Mouse (Mus musculus): ENCODE data around the gene Gm42906.

The Gm42906 gene

GRCm38 (mm10) chr5:151110461-151110908 is 317.5 kb downstream of the Gm42906 start:
- no peak for DNase-seq (ENCODE audit: low read depth, low spot score)

GRCm38 (mm10) chr5:151109822-151110221 is 318.1 kb downstream of the Gm42906 start:
- no peak for DNase-seq (ENCODE audit: low read depth, low spot score)

DNA sequence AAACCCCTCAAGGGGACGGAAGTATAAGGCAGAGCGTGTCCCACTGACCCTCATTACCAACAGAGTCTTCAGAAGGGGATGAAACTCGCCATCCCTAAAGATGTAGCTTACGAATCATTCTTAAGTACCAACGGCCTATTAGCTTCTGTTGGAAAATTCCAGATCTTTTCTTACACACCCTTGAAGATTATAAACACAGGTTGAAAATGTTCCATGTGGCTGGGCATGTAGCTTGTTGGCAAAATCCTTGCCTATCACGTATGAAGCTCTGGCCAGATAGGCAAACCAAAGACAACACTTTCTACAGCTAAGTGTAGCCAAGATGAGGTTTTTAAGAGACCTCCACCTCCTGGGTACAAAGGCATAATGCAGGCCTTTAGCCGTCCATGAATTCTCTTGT is 319.0 kb downstream of the Gm42906 start:
- DNase-seq (ENCODE audit: low read depth, low spot score), result no peak

DNA sequence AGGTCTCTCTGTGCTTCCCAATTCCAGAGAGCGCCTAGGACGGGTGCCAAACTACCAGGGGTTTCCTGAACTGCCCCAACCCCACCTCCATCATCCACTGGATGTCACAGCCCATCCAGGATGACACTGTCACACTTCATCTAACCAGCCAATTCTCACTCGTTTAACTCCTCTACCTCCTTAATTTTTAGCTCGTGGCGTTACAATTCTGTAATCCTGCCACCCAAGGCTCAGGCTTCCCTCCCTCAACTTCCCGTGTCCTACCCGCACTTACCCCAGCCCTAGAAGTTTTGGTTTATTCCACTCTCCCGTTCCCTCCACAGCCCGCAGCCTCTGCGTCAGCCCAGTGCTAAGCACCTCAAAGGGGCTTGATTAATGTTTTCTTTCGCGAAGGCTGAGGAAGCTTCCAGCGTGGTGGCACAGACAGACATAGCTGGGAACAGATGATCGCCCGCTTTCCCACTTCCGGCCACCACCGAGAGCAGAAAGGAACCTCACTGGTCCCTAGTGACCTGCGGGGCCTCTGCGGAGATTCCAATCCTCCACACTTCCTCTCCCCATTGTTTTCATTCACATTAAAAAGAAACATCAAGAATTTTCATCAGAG is 319.6 kb downstream of the Gm42906 start:
- DNase-seq (ENCODE audit: low read depth, low spot score), result no peak

DNA sequence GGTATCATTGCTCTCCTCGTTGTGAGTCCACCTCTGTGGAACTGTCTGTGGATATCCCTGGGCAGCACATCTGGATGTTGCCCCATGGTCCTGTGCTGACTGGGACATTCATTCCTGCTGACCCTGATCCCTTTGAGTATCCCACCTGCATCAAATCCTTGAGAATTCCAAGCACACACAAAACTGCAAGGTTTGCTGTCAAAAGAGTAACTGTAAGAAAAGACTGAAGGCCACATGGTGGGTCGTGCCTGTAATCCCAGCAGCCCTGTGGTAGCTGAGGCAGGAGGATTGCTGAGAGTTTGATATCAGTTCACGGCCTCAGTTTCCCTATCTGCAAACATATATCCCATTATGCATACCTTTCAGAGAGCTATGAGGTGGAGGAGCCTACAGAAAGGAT is 321.1 kb downstream of the Gm42906 start:
- no peak for DNase-seq (ENCODE audit: low read depth, low spot score)

- DNase-seq (ENCODE audit: low read depth, low spot score), result no peak
These were observed 322.6 kb downstream of the Gm42906 start for GRCm38 (mm10) chr5:151105054-151105971.

DNA sequence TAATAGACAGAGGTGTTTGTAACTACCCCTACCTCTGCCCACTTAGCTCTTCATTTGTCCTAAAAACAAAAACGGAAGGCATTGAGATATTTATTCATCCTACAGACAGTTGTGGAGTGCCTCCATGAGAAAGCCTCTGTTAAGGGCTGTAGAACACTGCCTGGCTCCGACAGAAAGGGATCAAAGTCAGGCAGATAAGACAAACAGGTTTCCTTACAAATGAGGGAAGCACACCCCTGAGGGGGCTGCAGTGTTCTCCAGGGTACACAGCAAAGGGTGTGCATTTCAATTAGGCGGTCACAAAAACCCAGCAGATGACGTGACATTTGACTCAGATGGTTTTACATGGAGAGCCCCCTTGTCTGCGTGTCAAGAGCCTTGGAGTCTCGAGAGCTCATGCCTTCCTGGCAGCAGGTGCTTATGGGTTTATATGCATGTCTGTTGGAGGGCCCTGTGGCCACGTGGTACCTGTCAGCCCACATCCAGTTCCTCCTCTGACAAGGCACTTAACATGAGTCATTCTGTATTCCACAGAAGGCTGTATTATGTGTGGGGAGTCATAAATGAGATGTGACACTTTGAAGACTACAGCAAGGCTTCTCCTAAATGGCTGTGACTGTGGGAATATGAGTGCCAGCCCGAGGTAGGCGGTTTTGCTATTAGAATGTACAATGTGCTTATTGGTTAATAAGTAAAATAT is 323.5 kb downstream of the Gm42906 start:
- DNase-seq (ENCODE audit: low read depth, low spot score), result no peak

GRCm38 (mm10) chr5:151103284-151103683 is 324.7 kb downstream of the Gm42906 start:
- no peak for DNase-seq (ENCODE audit: low read depth, low spot score)

DNA sequence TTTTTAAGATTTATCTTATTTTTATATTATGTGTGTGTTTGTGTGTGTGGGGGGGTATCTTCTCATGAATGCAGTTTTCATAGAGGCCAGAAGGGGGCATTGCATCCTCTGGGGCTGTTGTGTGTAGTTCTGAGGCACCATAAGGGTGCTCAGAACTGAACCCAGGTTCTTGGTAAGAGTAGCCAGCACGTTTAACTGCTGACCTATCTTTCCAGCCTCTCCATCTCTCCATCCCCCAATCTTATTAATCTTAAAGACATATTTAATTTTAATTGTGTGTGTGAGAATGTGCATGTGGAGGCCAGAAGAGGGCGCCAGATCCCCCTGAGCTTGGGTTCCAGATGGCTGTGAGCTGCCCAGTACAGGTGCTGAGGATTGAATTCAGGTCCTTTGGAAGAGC is 325.7 kb downstream of the Gm42906 start:
- DNase-seq (ENCODE audit: low read depth, low spot score), result no peak

- no peak for DNase-seq (ENCODE audit: low read depth, low spot score)
These were observed 332.0 kb downstream of the Gm42906 start for GRCm38 (mm10) chr5:151096012-151096411.

DNA sequence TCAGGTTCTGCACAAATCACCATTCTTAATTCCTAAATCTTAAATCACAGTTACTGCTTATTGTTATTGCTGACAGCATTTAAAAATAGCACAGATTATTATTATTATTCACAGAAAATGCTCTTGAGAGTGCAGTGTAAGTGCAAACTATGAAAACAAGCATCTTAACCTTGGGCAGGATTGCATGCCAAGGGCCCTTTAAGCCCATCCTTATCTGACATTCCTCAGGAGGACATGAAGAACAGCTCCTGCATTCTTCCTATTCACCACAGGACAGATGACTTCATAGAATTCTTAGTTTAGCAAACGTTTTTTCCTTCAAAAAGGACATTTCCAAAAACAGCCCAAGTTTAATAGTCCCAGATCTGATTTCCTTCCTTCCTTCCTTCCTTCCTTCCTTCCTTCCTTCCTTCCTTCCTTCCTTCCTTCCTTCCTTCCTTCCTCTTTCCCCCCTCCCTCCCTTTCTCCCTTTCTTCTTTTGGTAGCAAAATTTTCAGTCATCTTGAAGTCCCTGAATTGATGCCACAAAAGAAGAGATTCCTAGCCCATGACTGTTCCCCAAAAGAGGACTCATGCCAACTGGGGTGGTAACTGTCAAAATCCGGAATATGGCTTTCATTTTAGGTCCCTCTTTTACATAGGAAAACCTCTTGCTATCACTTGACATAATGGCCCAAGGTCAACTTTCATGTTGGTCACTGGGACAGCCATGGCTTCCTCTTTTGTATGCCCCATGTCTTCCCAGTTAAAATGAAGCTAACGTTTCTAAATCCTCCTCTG is 334.9 kb downstream of the Gm42906 start:
- no peak for DNase-seq (ENCODE audit: low read depth, low spot score)

GRCm38 (mm10) chr5:151090996-151091395 is 337.0 kb downstream of the Gm42906 start:
- DNase-seq (ENCODE audit: low read depth, low spot score), result no peak

DNA sequence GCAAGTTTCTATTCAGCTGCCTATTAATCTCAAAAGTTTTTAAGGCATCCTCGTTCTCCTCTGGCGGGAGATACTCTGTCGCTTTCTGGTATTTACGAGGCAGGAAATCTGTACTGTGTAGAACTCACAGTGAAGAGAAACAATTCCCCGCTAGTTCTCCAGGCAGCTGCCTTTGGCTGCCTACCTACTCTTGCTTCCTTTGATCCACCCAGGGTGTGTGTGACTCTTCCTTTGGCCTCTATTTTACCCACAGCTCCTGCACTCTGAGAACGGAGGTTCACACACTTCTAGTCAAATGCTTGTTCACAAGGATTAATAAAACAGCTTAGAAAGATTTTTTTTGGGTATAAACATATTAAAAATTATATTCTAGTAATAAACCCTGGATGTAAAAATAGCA is 338.8 kb downstream of the Gm42906 start:
- DNase-seq (ENCODE audit: low read depth, low spot score), result no peak

GRCm38 (mm10) chr5:151086425-151087202 is 341.3 kb downstream of the Gm42906 start:
- DNase-seq (ENCODE audit: low read depth, low spot score), result no peak

GRCm38 (mm10) chr5:151085749-151086148 is 342.2 kb downstream of the Gm42906 start:
- DNase-seq (ENCODE audit: low read depth, low spot score), result no peak

DNA sequence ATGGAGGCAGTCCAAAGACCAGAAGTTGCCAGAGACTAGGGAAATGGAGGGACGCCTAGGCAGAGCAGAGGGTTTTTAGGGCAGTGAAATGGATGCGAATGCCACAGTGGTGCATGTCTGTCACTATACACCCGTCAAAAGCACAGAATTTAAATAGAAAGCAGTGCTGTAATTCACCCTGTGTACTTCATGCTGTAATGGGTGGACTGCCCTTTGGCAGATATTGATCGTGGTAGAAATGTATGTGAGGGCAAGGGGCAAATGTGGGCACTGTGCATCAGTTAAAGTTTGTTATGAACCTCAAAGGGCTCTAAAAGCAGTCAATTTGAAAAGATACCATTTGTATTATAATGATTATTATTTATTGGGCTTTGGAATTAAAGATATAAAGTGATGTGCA is 347.7 kb downstream of the Gm42906 start:
- DNase-seq (ENCODE audit: low read depth, low spot score), result no peak

GRCm38 (mm10) chr5:151077953-151078352 is 350.0 kb downstream of the Gm42906 start:
- no peak for DNase-seq (ENCODE audit: low read depth, low spot score)

GRCm38 (mm10) chr5:151076917-151077316 is 351.0 kb downstream of the Gm42906 start:
- DNase-seq (ENCODE audit: low read depth, low spot score), result no peak

DNA sequence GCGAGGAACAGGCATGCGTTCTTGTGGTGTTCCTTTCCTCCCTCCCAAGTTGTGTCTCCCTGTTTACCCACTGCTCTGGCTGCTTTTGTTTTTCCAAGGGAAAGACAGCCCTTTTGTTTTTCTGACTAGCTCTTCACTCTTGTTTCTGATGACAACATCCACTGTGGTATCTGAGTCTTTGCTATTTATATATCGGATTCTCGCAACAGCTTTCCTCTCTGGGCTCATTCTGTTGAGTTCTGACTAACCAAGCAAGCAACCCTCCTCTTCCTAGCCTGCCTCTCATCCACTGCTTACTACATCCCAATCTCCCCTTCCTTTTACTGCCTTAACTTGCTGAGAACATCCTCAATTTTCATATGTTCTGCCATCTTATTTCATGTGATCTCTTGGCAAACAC is 353.7 kb downstream of the Gm42906 start:
- DNase-seq (ENCODE audit: low read depth, low spot score), result no peak

GRCm38 (mm10) chr5:151071430-151071829 is 356.5 kb downstream of the Gm42906 start:
- DNase-seq (ENCODE audit: low read depth, low spot score), result no peak

DNA sequence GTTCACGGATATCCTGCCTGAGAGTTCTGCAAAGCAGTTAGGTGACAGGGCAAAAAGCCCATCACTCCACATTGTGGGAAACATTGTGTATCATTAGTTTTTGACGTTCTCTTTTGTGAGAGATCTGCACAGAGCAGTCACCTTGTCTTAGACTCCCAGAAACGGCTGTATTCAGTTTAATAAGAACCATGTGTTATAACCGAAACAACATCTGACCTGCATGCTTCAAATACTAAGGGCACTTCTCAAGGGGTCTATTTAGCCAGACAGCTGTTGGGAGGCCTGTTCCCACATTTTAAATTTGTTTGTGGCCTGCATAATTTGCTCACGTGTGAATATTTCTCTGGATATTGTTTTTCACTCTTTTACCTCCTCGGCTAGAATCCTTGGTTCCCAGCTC is 357.1 kb downstream of the Gm42906 start:
- no peak for DNase-seq (ENCODE audit: low read depth, low spot score)
